Mouse (Mus musculus): ENCODE results near the gene Scn2b.

- TF ChIP-seq CTCF (IDR thresholded peaks at IDR 0.05; ENCODE audit: low read depth), result no peak
- no peak for TF ChIP-seq EP300 (IDR thresholded peaks at IDR 0.05; ENCODE audit: low read depth)
Measured at GRCm38 (mm10) chr9:45179282-45179681, 61.7 kb downstream of the Scn2b start.
